Mouse (Mus musculus) monocyte, adult 5-6 weeks (primary cell): ENCODE results near the gene Prss41. TPM values are rescaled to one million over a fixed set of nuclear protein-coding genes. Genes with fewer than 3 reads are reported as not detected.
A peak's percentile ranks its signal among the peaks of the same experiment; 100 is the strongest.
"Not testable (repeated sequence)": the region's sequence is repeated elsewhere in the genome, so short reads cannot be mapped to it uniquely, and the experiment has no call there.

Source experiments
- ATAC-seq: fragments of 153-309, 156-312 bp; replicated peaks from 2 replicates; pipeline ENCODE4 v1.8.0; 2017; ENCODE audit warnings: mild to moderate bottlenecking; ENCODE audit not compliant: low TSS enrichment, insufficient number of reproducible peaks, severe bottlenecking, poor library complexity, low FRiP score
- total RNA-seq: library from RNA; stranded (forward); fragments of 200-1000, 200-491, 200-594 nt; gene quantifications from 3 replicates; pipeline ENCODE4 v1.2.3, GENCODE M21; 2017

Gene Prss41
- total RNA-seq = not detected in 3 replicates

GRCm38 (mm10) chr17:23843812-23844273 is at the start of gene Prss41, which contains the start of gene Prss32:
Prss41 (minus strand) TSS chr17:23844172.
Prss32 (plus strand) TSS chr17:23843855.
- peak; percentile 43; the same call in 1 of the 2 replicates for ATAC-seq

GRCm38 (mm10) chr17:23880576-23880975 is 36.6 kb upstream of the Prss41 start, which contains the start of the genes Dcpp1 and Dcpp2:
Dcpp1 (plus strand) TSS chr17:23880876.
Dcpp2 (plus strand) TSS chr17:23880880.
- ATAC-seq = not testable (repeated sequence)

- ATAC-seq = no peak
Observed at GRCm38 (mm10) chr17:23877166-23877565, 33.2 kb upstream of the Prss41 start.

- no peak for ATAC-seq
Observed at GRCm38 (mm10) chr17:23876741-23877140, 32.8 kb upstream of the Prss41 start.

- peak; percentile 54; the same call in 1 of the 2 replicates for ATAC-seq
Observed at GRCm38 (mm10) chr17:23873884-23874856, 30.2 kb upstream of the Prss41 start.

GRCm38 (mm10) chr17:23868513-23868912 is 24.5 kb upstream of the Prss41 start:
- peak; percentile 45; the same call in 1 of the 2 replicates for ATAC-seq

GRCm38 (mm10) chr17:23867756-23868155 is 23.8 kb upstream of the Prss41 start, which contains the start of gene Prss21:
Prss21 (plus strand) TSS chr17:23868056.
- ATAC-seq = no peak

- no peak for ATAC-seq
Observed at GRCm38 (mm10) chr17:23862926-23863325, 19.0 kb upstream of the Prss41 start.

GRCm38 (mm10) chr17:23857913-23858312 is 13.9 kb upstream of the Prss41 start:
- no peak for ATAC-seq

- no peak for ATAC-seq
Observed at GRCm38 (mm10) chr17:23857193-23857592, 13.2 kb upstream of the Prss41 start.

- no peak for ATAC-seq
Observed at GRCm38 (mm10) chr17:23854229-23854765, 10.3 kb upstream of the Prss41 start.

GRCm38 (mm10) chr17:23853292-23853691 is 9.3 kb upstream of the Prss41 start:
- 0 out of 2 replicates have a peak, but pooled peaks have one; percentile 41 for ATAC-seq

- no peak; the same call in 1 of the 2 replicates for ATAC-seq
Observed at GRCm38 (mm10) chr17:23850853-23851749, 7.1 kb upstream of the Prss41 start.

- no peak for ATAC-seq
Observed at GRCm38 (mm10) chr17:23850028-23850427, 6.1 kb upstream of the Prss41 start.

- ATAC-seq = no peak
Observed at GRCm38 (mm10) chr17:23843141-23843811, 696 bp downstream of the Prss41 start.

GRCm38 (mm10) chr17:23841145-23841544 is 2.8 kb downstream of the Prss41 start:
- ATAC-seq = peak; percentile 71

GRCm38 (mm10) chr17:23836006-23836575 is 7.9 kb downstream of the Prss41 start, which contains the start of gene Prss33:
Prss33 (minus strand) TSS chr17:23836056.
- no peak for ATAC-seq
